Mouse (Mus musculus): Measurements from ENCODE around the gene Ccnt1.

Gene Ccnt1

DNA sequence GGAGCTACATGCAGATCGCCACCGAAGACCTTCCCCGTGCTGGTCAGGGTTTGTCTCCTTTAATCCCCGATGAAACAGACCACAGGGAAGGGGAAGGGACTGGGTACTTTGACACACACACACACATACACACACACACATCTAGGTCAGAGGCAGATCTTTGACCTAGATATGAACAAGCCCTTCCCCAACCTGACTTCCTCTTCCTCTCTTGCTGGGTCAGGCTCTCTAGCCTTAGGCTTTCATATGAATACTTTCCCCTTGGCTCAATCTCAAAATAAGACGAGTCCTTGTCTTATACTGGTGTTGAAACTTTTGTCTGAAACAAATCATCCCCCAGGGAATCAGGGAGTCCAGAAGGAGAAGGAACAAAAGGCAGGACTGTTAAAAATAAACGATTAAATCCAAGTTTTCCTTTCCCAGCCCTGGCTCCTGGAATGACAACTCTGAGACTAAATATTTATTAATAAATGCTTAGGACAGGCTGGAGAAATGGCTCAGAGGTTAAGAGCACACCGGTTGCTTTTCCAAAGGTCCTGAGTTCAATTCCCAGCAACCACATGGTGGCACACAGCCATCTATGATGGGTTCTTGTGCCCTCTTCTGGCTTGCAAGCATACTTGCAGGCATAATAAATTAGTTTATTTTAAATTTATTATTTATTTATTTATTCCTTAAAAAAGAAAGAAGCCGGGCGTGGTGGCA lies 64.3 kb downstream of the Ccnt1 start:
- DNase-seq = no peak

DNA sequence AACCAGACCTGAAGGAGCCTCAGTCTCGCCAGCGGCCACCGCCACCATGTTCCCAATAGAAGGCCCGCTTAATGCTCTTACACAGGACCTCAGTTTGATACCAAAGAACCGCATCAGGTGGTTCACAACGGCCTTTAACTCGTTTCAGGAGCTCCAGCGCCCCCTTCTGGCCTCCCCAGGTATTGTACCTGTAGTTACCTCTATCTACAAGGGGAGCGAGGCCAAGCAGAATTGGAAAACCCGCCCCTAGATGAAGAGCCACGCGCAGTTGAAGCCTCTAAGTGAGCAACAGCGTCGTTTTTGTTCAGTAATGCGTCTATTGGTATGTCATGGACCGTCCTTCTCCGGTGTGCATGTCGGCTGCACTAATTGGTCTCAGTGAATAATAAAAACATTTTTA lies 66.2 kb downstream of the Ccnt1 start:
- peak; percentile 86 for DNase-seq

DNA sequence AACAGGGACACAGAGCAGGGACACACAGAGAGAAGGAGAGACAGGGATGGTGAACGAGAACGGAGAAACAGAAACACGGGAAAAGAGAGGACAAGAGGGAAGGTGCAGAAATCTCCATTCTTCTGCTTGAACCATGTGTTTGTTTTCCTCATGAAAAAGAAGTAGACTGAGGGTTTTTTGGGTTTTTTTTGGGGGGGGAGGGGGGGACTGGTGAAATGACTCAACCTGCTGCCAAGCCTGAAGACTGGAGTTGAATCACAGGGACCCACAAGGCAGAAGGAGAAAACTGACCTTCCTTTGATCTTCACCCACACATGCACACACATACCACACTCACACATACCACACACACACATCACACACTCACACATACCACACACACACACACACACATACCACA lies 67.4 kb downstream of the Ccnt1 start:
- no peak for DNase-seq

DNA sequence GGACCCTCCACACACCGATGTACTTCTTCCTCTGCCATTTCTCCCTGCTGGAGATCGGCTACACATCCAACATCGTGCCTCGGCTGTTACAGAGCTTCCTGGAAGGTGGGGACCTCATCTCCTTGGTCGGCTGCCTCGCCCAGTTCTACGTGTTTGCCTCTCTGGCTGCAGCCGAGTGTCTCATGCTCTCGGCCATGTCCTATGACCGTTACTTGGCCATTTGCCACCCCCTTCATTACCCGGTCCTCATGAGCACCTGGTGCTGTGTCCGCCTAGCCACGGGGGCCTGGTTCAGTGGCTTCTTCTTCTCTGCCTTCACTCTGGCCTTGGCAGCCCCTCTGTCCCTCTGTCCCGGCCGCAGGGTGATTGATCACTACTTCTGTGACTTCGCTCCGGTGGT lies 73.1 kb downstream of the Ccnt1 start:
- DNase-seq = no peak

DNA sequence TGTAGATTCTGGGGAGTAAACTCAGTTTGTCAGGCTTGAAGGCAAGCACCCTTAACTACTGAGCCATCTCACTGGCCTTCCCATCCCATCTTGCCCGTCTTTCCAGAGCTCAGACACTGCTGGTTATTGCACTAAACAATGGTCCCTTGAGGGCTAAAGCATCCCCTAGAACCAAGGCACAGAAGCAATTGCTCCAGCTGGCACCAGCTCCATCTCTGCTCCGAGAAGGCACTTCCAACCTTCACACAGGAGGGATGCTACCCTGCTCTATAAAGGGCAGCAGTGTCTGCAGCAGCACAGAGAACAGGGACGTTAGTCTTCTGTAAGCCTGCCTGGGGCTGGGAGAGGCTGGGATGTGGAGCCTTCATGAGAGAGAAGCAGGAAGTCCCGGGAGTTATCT lies 78.6 kb downstream of the Ccnt1 start, which contains the start of gene Olfr279:
Gene Olfr279, plus strand, starts transcription at position 301 of the 400 bp plus-strand sequence.
- DNase-seq = no peak

DNA sequence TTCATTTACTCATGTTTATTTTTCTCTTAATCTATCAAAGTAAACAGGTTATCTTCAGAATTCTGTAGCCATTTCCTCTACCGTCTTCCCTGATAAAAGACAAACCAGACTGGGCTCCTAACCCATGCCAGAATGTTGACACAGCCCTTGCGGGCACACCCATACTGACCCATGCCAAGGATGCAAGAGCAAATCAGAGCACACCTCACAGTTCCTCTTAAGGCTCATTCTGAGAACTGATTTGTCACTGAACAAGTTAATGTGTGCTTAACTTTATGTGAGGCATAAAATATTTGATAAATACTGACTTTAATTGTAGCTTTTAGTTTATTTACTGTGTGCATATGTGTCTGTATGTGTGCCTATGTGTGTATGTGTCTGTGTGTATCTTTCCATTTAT lies 79.4 kb downstream of the Ccnt1 start:
- peak; percentile 19 for DNase-seq

All from lung, postnatal 14 days (tissue).